Comparison of ENCODE assay signal across 22 mouse cellular contexts in genomic region chr1:44129929-44130581, GRCm38 (mm10). TPM values are rescaled to one million over a fixed set of nuclear protein-coding genes. Genes with fewer than 3 reads are reported as not detected.
A peak's percentile ranks its signal among the peaks of the same experiment; 100 is the strongest.
DNase-seq lines count a peak whose midpoint lies in the region; ATAC-seq and TF ChIP-seq lines count a peak whose summit lies in the region.
"Had no signal": no experiment of that assay in that cellular context is flagged by ENCODE, and none has a peak within 500 bp of the region (broad histone marks: within the 10 kb centered on the region; RNA-seq: fewer than 3 reads in every experiment).

No protein-coding gene starts in this region.

- no peak overlapping the region for H3K4me3 ChIP-seq in intestine, embryonic 15.5 days (replicated peaks)
- no peak overlapping the region for H3K4me3 ChIP-seq in intestine, postnatal 0 days (ENCODE audit: low read depth, low read length)
- H3K4me3 ChIP-seq in liver, adult 2 months (ENCODE audit: insufficient read depth, low read depth, low read length): no peak overlapping the region
- no peak overlapping the region for H3K4me3 ChIP-seq in liver, embryonic 11.5 days (ENCODE audit: low read depth, low read length)
- no peak overlapping the region for H3K4me3 ChIP-seq in liver, postnatal 0 days (ENCODE audit: low read depth, low read length)
- no peak overlapping the region for H3K4me3 ChIP-seq in intestine, embryonic 16.5 days (ENCODE audit: low read length)

- H3K27me3 ChIP-seq in intestine, embryonic 15.5 days (replicated peaks): no peaks in the 10 kb centered on the region
- no peaks in the 10 kb centered on the region for H3K27me3 ChIP-seq in intestine, postnatal 0 days (replicated peaks; ENCODE audit: control insufficient read depth, insufficient read depth, low read length)
- no peaks in the 10 kb centered on the region for H3K27me3 ChIP-seq in liver, adult 2 months (ENCODE audit: control insufficient read depth, insufficient read depth, low read length)
- no peaks in the 10 kb centered on the region for H3K27me3 ChIP-seq in liver, embryonic 11.5 days (replicated peaks; ENCODE audit: control insufficient read depth, insufficient read depth, low read length)
- H3K27me3 ChIP-seq in liver, postnatal 0 days (ENCODE audit: insufficient read depth, low read length): no peaks in the 10 kb centered on the region
- no peaks in the 10 kb centered on the region for H3K27me3 ChIP-seq in intestine, embryonic 16.5 days (replicated peaks; ENCODE audit: control insufficient read depth, insufficient read depth, low read length)
- H3K27me3 ChIP-seq: CH12.LX, Patski had no signal

- no peak for TF ChIP-seq EP300 in liver, postnatal 0 days (IDR thresholded peaks at IDR 0.05; ENCODE audit: low read depth)

- TF ChIP-seq CTCF in intestine, postnatal 0 days (IDR thresholded peaks at IDR 0.05; ENCODE audit: low read depth): no peak
- TF ChIP-seq CTCF in liver, adult 2 months (IDR thresholded peaks at IDR 0.05; ENCODE audit: low read depth, low read length): no peak
- TF ChIP-seq CTCF in liver, postnatal 0 days (IDR thresholded peaks at IDR 0.05; ENCODE audit: low read depth): no peak

- no peak overlapping the region for H3K9ac ChIP-seq in intestine, embryonic 15.5 days
- no peak overlapping the region for H3K9ac ChIP-seq in intestine, postnatal 0 days (ENCODE audit: low read depth, low read length)
- no peak overlapping the region for H3K9ac ChIP-seq in liver, adult 2 months (ENCODE audit: low read depth, low read length)
- H3K9ac ChIP-seq in liver, embryonic 11.5 days (ENCODE audit: low read depth, low read length): no peak overlapping the region
- no peak overlapping the region for H3K9ac ChIP-seq in liver, postnatal 0 days (replicated peaks)
- no peak overlapping the region for H3K9ac ChIP-seq in intestine, embryonic 16.5 days (ENCODE audit: low read depth, low read length)

- DNase-seq in liver, adult 2 months (ENCODE audit: extremely low read depth, low read depth, low spot score): peak; percentile 70
- no peak for DNase-seq in liver, embryonic 11.5 days (ENCODE audit: low spot score)
- no peak for DNase-seq in liver, postnatal 0 days
- no peak for DNase-seq in liver
- DNase-seq in layer of hippocampus, adult 9-11 months: no peak
- DNase-seq: adrenal gland, adult 2 months; adrenal gland, adult 8-10 months; adrenal gland, postnatal 10 days; adrenal gland, postnatal 14 days; adrenal gland, postnatal 25 days; adrenal gland, postnatal 36 days; B cell, adult 2 months; cerebellum, adult 11 months; cerebellum, adult 11-12 months had no signal

- no peak for TF ChIP-seq POLR2A in liver, adult 2 months (IDR thresholded peaks at IDR 0.05; ENCODE audit: extremely low read depth, insufficient read depth, low read length)

- H3K27ac ChIP-seq in intestine, embryonic 15.5 days: no peak overlapping the region
- H3K27ac ChIP-seq in intestine, postnatal 0 days (ENCODE audit: low read depth, low read length): no peak overlapping the region
- H3K27ac ChIP-seq in liver, adult 2 months (replicated peaks; ENCODE audit: insufficient read depth, low read depth, low read length): no peak overlapping the region
- H3K27ac ChIP-seq in liver, embryonic 11.5 days (ENCODE audit: low read depth, low read length): no peak overlapping the region
- no peak overlapping the region for H3K27ac ChIP-seq in liver, postnatal 0 days (ENCODE audit: low read depth)
- H3K27ac ChIP-seq in intestine, embryonic 16.5 days (ENCODE audit: low read length): no peak overlapping the region

- H3K9me3 ChIP-seq in intestine, embryonic 15.5 days: no peaks in the 10 kb centered on the region
- H3K9me3 ChIP-seq in intestine, postnatal 0 days (ENCODE audit: control insufficient read depth): no peaks in the 10 kb centered on the region
- no peaks in the 10 kb centered on the region for H3K9me3 ChIP-seq in liver, embryonic 11.5 days (ENCODE audit: control insufficient read depth, low read length)
- H3K9me3 ChIP-seq in liver, postnatal 0 days (ENCODE audit: low read length): no peaks in the 10 kb centered on the region
- no peaks in the 10 kb centered on the region for H3K9me3 ChIP-seq in intestine, embryonic 16.5 days (ENCODE audit: control insufficient read depth, low read length)
- H3K9me3 ChIP-seq: G1E had no signal

- 0 out of 2 replicates have a peak, but pooled peaks cover 3% of the 10 kb centered on the region for H3K36me3 ChIP-seq in intestine, embryonic 15.5 days
- peaks cover 30% of the 10 kb centered on the region for H3K36me3 ChIP-seq in intestine, postnatal 0 days (ENCODE audit: control insufficient read depth, insufficient read depth)
- H3K36me3 ChIP-seq in liver, adult 2 months (ENCODE audit: control insufficient read depth, insufficient read depth, low read length): peaks cover 28% of the 10 kb centered on the region
- no peaks in the 10 kb centered on the region; the same call in 1 of the 2 replicates for H3K36me3 ChIP-seq in liver, embryonic 11.5 days (ENCODE audit: control insufficient read depth, insufficient read depth, low read length)
- peaks cover 6% of the 10 kb centered on the region; the same call in 1 of the 2 replicates for H3K36me3 ChIP-seq in liver, postnatal 0 days (replicated peaks; ENCODE audit: insufficient read depth, low read length)
- 0 out of 2 replicates have a peak, but pooled peaks cover 2% of the 10 kb centered on the region for H3K36me3 ChIP-seq in intestine, embryonic 16.5 days (ENCODE audit: control insufficient read depth, insufficient read depth, low read length)

- WGBS in intestine, embryonic 15.5 days: 60% methylated on average over 4 of the region's 4 CpGs
- WGBS in intestine, postnatal 0 days: 45% methylated on average over 4 of the region's 4 CpGs
- WGBS in liver, adult 2 months: 23% methylated on average over 4 of the region's 4 CpGs
- 67% methylated on average over 4 of the region's 4 CpGs for WGBS in liver, embryonic 11.5 days
- 52% methylated on average over 4 of the region's 4 CpGs for WGBS in liver, postnatal 0 days (ENCODE audit: insufficient replicate concordance)
- 65% methylated on average over 4 of the region's 4 CpGs for WGBS in intestine, embryonic 16.5 days

- H3K4me2 ChIP-seq in intestine, embryonic 15.5 days (replicated peaks): no peak overlapping the region
- no peak overlapping the region for H3K4me2 ChIP-seq in intestine, postnatal 0 days (replicated peaks; ENCODE audit: low read depth)
- H3K4me2 ChIP-seq in liver, embryonic 11.5 days: no peak overlapping the region
- no peak overlapping the region for H3K4me2 ChIP-seq in liver, postnatal 0 days (ENCODE audit: low read depth, low read length)
- H3K4me2 ChIP-seq in intestine, embryonic 16.5 days (ENCODE audit: low read depth, low read length): no peak overlapping the region

- ATAC-seq in intestine, embryonic 15.5 days: peak; percentile 78
- no peak for ATAC-seq in intestine, postnatal 0 days
- no peak for ATAC-seq in liver, embryonic 11.5 days (replicated peaks; ENCODE audit: low FRiP score)
- peak; percentile 62; the same call in 1 of the 2 replicates for ATAC-seq in liver, postnatal 0 days
- ATAC-seq in intestine, embryonic 16.5 days: peak; percentile 85
- ATAC-seq: activated CD4-positive, CD25-positive, alpha-beta regulatory T cell, adult 4 months; CD4-positive, CD25-positive, alpha-beta regulatory T cell, adult 4 months; Patski had no signal

- H3K79me2 ChIP-seq in liver, adult 2 months (ENCODE audit: control insufficient read depth, insufficient read depth, low read length): no peaks in the 10 kb centered on the region

- H3K4me1 ChIP-seq in intestine, embryonic 15.5 days (replicated peaks): no peaks in the 10 kb centered on the region
- H3K4me1 ChIP-seq in intestine, postnatal 0 days (replicated peaks; ENCODE audit: control insufficient read depth, insufficient read depth, low read length): peaks cover 1% of the 10 kb centered on the region; the same call in 1 of the 2 replicates
- H3K4me1 ChIP-seq in liver, adult 2 months (ENCODE audit: control insufficient read depth, insufficient read depth, low read length): peaks cover 5% of the 10 kb centered on the region; the same call in 1 of the 2 replicates
- no peaks in the 10 kb centered on the region for H3K4me1 ChIP-seq in liver, embryonic 11.5 days (replicated peaks; ENCODE audit: control insufficient read depth, insufficient read depth, low read length)
- no peaks in the 10 kb centered on the region for H3K4me1 ChIP-seq in liver, postnatal 0 days (ENCODE audit: insufficient read depth)
- H3K4me1 ChIP-seq in intestine, embryonic 16.5 days (ENCODE audit: control insufficient read depth, insufficient read depth, low read length): no peaks in the 10 kb centered on the region

RNA-seq across cellular contexts. Expression of gene Bivm, which starts 11.3 kb away (rescaled TPM):
- 17.5 and 17.6 TPM in 2 replicates for polyA plus RNA-seq in intestine, embryonic 15.5 days (2015; fragmentation: Nextera tagmentation; extraction: Ambion mirVana)
- polyA plus RNA-seq in intestine, postnatal 0 days (2015; fragmentation: Nextera tagmentation; extraction: Ambion mirVana): 7.4 and 7.6 TPM in 2 replicates
- 7.5 and 7.8 TPM in 2 replicates for total RNA-seq in liver, adult 2 months (2014; rRNA removed)
- polyA plus RNA-seq in liver, adult 2 months (2012; rRNA removed): 5.1 and 6.5 TPM in 2 replicates
- 13.1 and 13.3 TPM in 2 replicates for polyA plus RNA-seq in liver, embryonic 11.5 days (2014; fragmentation: Nextera tagmentation; extraction: Ambion mirVana)
- 3.3 and 3.7 TPM in 2 replicates for polyA plus RNA-seq in liver, postnatal 0 days (2015; fragmentation: Nextera tagmentation; extraction: Ambion mirVana)
- polyA plus RNA-seq in intestine, embryonic 16.5 days (2015; fragmentation: Nextera tagmentation; extraction: Ambion mirVana): 15.2 and 17.1 TPM in 2 replicates

RNA-seq across cellular contexts. Expression of gene Kdelc1, which starts 11.4 kb away (rescaled TPM):
- polyA plus RNA-seq in intestine, embryonic 15.5 days (2015; fragmentation: Nextera tagmentation; extraction: Ambion mirVana): 46.7 and 53.3 TPM in 2 replicates
- polyA plus RNA-seq in intestine, postnatal 0 days (2015; fragmentation: Nextera tagmentation; extraction: Ambion mirVana): 13.2 and 14.7 TPM in 2 replicates
- total RNA-seq in liver, adult 2 months (2014; rRNA removed): 6.9 and 7.4 TPM in 2 replicates
- polyA plus RNA-seq in liver, adult 2 months (2012; rRNA removed): 5.4 and 7.8 TPM in 2 replicates
- polyA plus RNA-seq in liver, embryonic 11.5 days (2014; fragmentation: Nextera tagmentation; extraction: Ambion mirVana): 48.8 and 53.8 TPM in 2 replicates
- 9.3 and 9.8 TPM in 2 replicates for polyA plus RNA-seq in liver, postnatal 0 days (2015; fragmentation: Nextera tagmentation; extraction: Ambion mirVana)
- polyA plus RNA-seq in intestine, embryonic 16.5 days (2015; fragmentation: Nextera tagmentation; extraction: Ambion mirVana): 39.9 and 45.6 TPM in 2 replicates
- total RNA-seq: CH12.LX had no signal

RNA-seq across cellular contexts. Expression of gene Ercc5, which starts 17.5 kb away (rescaled TPM):
- 14.3 and 14.8 TPM in 2 replicates for polyA plus RNA-seq in intestine, embryonic 15.5 days (2015; fragmentation: Nextera tagmentation; extraction: Ambion mirVana)
- 7.6 and 8.7 TPM in 2 replicates for polyA plus RNA-seq in intestine, postnatal 0 days (2015; fragmentation: Nextera tagmentation; extraction: Ambion mirVana)
- 14.3 and 14.9 TPM in 2 replicates for total RNA-seq in liver, adult 2 months (2014; rRNA removed)
- 2.4 and 3.1 TPM in 2 replicates for polyA plus RNA-seq in liver, adult 2 months (2012; rRNA removed)
- polyA plus RNA-seq in liver, embryonic 11.5 days (2014; fragmentation: Nextera tagmentation; extraction: Ambion mirVana): 15.0 TPM in 2 replicates
- 3.6 and 3.9 TPM in 2 replicates for polyA plus RNA-seq in liver, postnatal 0 days (2015; fragmentation: Nextera tagmentation; extraction: Ambion mirVana)
- polyA plus RNA-seq in intestine, embryonic 16.5 days (2015; fragmentation: Nextera tagmentation; extraction: Ambion mirVana): 10.5 and 12.0 TPM in 2 replicates

RNA-seq across cellular contexts. Expression of gene Tex30, which starts 27.8 kb away (rescaled TPM):
- 75.7 and 90.0 TPM in 2 replicates for polyA plus RNA-seq in intestine, embryonic 15.5 days (2015; fragmentation: Nextera tagmentation; extraction: Ambion mirVana)
- polyA plus RNA-seq in intestine, postnatal 0 days (2015; fragmentation: Nextera tagmentation; extraction: Ambion mirVana): 37.0 and 39.0 TPM in 2 replicates
- 7.7 TPM in 2 replicates for total RNA-seq in liver, adult 2 months (2014; rRNA removed)
- 2.0 and 3.5 TPM in 2 replicates for polyA plus RNA-seq in liver, adult 2 months (2012; rRNA removed)
- 123 and 133 TPM in 2 replicates for polyA plus RNA-seq in liver, embryonic 11.5 days (2014; fragmentation: Nextera tagmentation; extraction: Ambion mirVana)
- 33.9 and 36.9 TPM in 2 replicates for polyA plus RNA-seq in liver, postnatal 0 days (2015; fragmentation: Nextera tagmentation; extraction: Ambion mirVana)
- 58.4 and 71.5 TPM in 2 replicates for polyA plus RNA-seq in intestine, embryonic 16.5 days (2015; fragmentation: Nextera tagmentation; extraction: Ambion mirVana)

Comparison
In these comparisons a context has a peak if more than half of its experiments do, and no peak if none do; other contexts are left out.
1. ATAC-seq: peak in intestine, embryonic 15.5 days (single experiment), liver, postnatal 0 days (single experiment) and intestine, embryonic 16.5 days (single experiment); none in intestine, postnatal 0 days (single experiment) and liver, embryonic 11.5 days (single experiment).